Mouse (Mus musculus): ENCODE data around the gene Cd2bp2.

- no peak for TF ChIP-seq POLR2A (IDR thresholded peaks at IDR 0.05; ENCODE audit: extremely low read depth, insufficient read depth, low read length)
- TF ChIP-seq CTCF (IDR thresholded peaks at IDR 0.05; ENCODE audit: low read depth, low read length): no peak
These were observed 51.4 kb downstream of the Cd2bp2 start for GRCm38 (mm10) chr7:127144412-127144811.
